Mouse (Mus musculus) C2C12 (cell line): Measurements from ENCODE around the gene Sult4a1. TPM values are rescaled to one million over a fixed set of nuclear protein-coding genes. Genes with fewer than 3 reads are reported as not detected.
"Not testable (repeated sequence)": the region's sequence is repeated elsewhere in the genome, so short reads cannot be mapped to it uniquely, and the experiment has no call there.

Experiments used
- H3K27me3 ChIP-seq: one replicate; pipeline ENCODE4 v1.6.1; 2011; ENCODE audit not compliant: control insufficient read depth, insufficient read depth, insufficient read length
- H3K36me3 ChIP-seq: one replicate; pipeline ENCODE4 v1.6.1; 2011; ENCODE audit not compliant: control insufficient read depth, insufficient read depth
- H3K4me3 ChIP-seq: one replicate; pipeline ENCODE4 v1.5.1; 2011; ENCODE audit warnings: mild to moderate bottlenecking, control low read depth; ENCODE audit not compliant: poor library complexity, insufficient read depth, severe bottlenecking
- H3K79me2 ChIP-seq: one replicate; pipeline ENCODE4 v1.6.1; 2011; ENCODE audit not compliant: control insufficient read depth, insufficient read depth
- H3K79me3 ChIP-seq: one replicate; pipeline ENCODE4 v1.6.1; 2011; ENCODE audit warnings: low read depth, control low read depth
- H3ac ChIP-seq: one replicate; pipeline ENCODE3; 2011; ENCODE audit warnings: low read depth; ENCODE audit not compliant: control insufficient read depth, insufficient read length
- CEBPB ChIP-seq: IDR thresholded peaks from one replicate; pipeline ENCODE4 v1.6.1; 2011; ENCODE audit warnings: low read depth, mild to moderate bottlenecking, control low read depth, moderate library complexity
- CTCF ChIP-seq: IDR thresholded peaks from one replicate; pipeline ENCODE4 v1.5.1; 2011; ENCODE audit not compliant: control insufficient read depth, insufficient read depth, insufficient read length
- FOSL1 ChIP-seq: IDR thresholded peaks from one replicate; pipeline ENCODE4 v1.8.0; 2011; ENCODE audit warnings: mild to moderate bottlenecking, low read length; ENCODE audit not compliant: poor library complexity, insufficient read depth, severe bottlenecking
- MAX ChIP-seq: IDR thresholded peaks from one replicate; pipeline ENCODE4 v1.6.1; 2011; ENCODE audit warnings: mild to moderate bottlenecking, control low read depth
- MYOD1 ChIP-seq: IDR thresholded peaks from one replicate; pipeline ENCODE4 v1.6.1; 2011; ENCODE audit warnings: low read depth; ENCODE audit not compliant: control insufficient read depth, insufficient read length
- MYOG ChIP-seq: IDR thresholded peaks from one replicate; pipeline ENCODE4 v1.6.1; 2011; ENCODE audit not compliant: control insufficient read depth, insufficient read length; ENCODE audit errors: extremely low read depth
- USF1 ChIP-seq: IDR thresholded peaks from one replicate; pipeline ENCODE4 v1.6.1; 2011; ENCODE audit warnings: low read depth, mild to moderate bottlenecking, control low read depth, moderate library complexity
- polyA plus RNA-seq: library from polyadenylated mRNA; unstranded; fragments of >200 nt; fragmentation: generic; extraction: Trizol; gene quantifications from one replicate; pipeline ENCODE4 v1.2.1, GENCODE M21; 2012; ENCODE audit warnings: missing spikeins

The Sult4a1 gene
- polyA plus RNA-seq, 1 experiment, result not detected

DNA sequence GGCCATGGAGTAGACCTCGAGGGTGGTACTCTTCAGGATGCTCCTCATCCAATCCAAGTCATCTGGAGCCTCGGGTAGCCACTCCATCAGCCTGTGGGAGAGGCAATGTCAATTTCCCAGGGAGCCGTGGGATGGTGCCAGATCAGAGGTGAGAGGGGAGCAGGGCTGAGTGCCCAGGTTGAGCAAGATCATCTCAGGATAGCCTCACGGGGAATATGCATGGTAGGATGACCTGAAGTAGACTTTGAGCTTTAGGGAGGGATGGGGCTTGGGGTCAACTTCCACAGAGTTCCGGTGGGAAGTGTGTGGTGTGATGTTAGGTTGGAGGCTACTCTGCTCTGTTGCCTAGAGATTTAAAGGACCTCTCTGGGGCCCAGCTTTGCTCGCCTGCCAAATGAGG lies 8.3 kb upstream of the Sult4a1 start:
- H3K79me2 ChIP-seq, result no peaks in the 10 kb centered on the region
- H3K4me3 ChIP-seq, result no peak overlapping the region
- peaks cover 5% of the 10 kb centered on the region for H3K27me3 ChIP-seq
- TF ChIP-seq MYOD1 (no peak), MYOG (no peak), MAX (no peak), USF1 (no peak), CTCF (no peak), FOSL1 (no peak), CEBPB (no peak)
- no peaks in the 10 kb centered on the region for H3K36me3 ChIP-seq
- no peaks in the 10 kb centered on the region for H3K79me3 ChIP-seq
- no peak overlapping the region for H3ac ChIP-seq

GRCm38 (mm10) chr15:84108899-84109298 lies 3.3 kb upstream of the Sult4a1 start:
- Histone ChIP-seq H3ac (no peak overlapping the region), H3K79me3 (no peaks in the 10 kb centered on the region), H3K36me3 (no peaks in the 10 kb centered on the region), H3K4me3 (no peak overlapping the region), H3K27me3 (peaks cover 13% of the 10 kb centered on the region), H3K79me2 (no peaks in the 10 kb centered on the region)
- TF ChIP-seq MAX (no peak), CTCF (no peak), FOSL1 (no peak), MYOD1 (no peak), CEBPB (no peak), USF1 (no peak), MYOG (no peak)

- H3K79me3 ChIP-seq, result no peaks in the 10 kb centered on the region
- H3K4me3 ChIP-seq, result no peak overlapping the region
- H3K79me2 ChIP-seq, result no peaks in the 10 kb centered on the region
- peaks cover 13% of the 10 kb centered on the region for H3K27me3 ChIP-seq
- H3K36me3 ChIP-seq, result no peaks in the 10 kb centered on the region
- no peak for TF ChIP-seq MYOG
- no peak overlapping the region for H3ac ChIP-seq
These were observed 458 bp upstream of the Sult4a1 start for GRCm38 (mm10) chr15:84105924-84106500.

- no peaks in the 10 kb centered on the region for H3K79me2 ChIP-seq
- no peak overlapping the region for H3K4me3 ChIP-seq
- no peaks in the 10 kb centered on the region for H3K36me3 ChIP-seq
- TF ChIP-seq MYOG (no peak), MAX (no peak), FOSL1 (no peak), MYOD1 (no peak), USF1 (no peak), CEBPB (no peak), CTCF (no peak)
- no peak overlapping the region for H3ac ChIP-seq
- peaks cover 23% of the 10 kb centered on the region for H3K27me3 ChIP-seq
- H3K79me3 ChIP-seq, result no peaks in the 10 kb centered on the region
These were observed 928 bp downstream of the Sult4a1 start for GRCm38 (mm10) chr15:84104626-84105025.

DNA sequence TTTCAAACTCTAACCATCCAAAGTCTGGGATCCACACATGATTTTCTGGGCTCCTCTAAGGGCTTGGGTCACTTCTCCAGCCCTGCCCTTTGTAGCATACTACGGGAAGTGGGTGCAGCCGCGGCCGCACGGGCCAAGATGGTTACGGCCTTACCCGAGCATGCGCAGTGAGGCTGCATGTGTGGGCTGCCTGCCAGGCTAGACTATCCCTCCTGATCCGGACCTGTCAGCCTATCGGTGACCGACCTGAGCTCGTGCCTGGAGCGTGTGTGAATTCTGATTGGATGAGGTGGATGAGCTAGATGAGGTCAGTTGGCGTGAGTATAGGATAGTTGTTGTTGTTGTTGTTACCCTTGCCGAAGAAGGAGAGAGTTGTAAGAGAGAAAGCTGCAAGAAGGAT lies 8.0 kb downstream of the Sult4a1 start:
- H3K27me3 ChIP-seq, result peaks cover 42% of the 10 kb centered on the region
- not testable (repeated sequence) for H3ac ChIP-seq, H3K79me2 ChIP-seq, H3K36me3 ChIP-seq, H3K79me3 ChIP-seq, H3K4me3 ChIP-seq

GRCm38 (mm10) chr15:84096051-84096450 lies 9.5 kb downstream of the Sult4a1 start:
- Histone ChIP-seq H3K4me3 (no peak overlapping the region), H3K79me3 (no peaks in the 10 kb centered on the region), H3K36me3 (no peaks in the 10 kb centered on the region), H3K27me3 (peaks cover 53% of the 10 kb centered on the region), H3K79me2 (no peaks in the 10 kb centered on the region), H3ac (no peak overlapping the region)
- TF ChIP-seq USF1 (no peak), CTCF (no peak), MYOD1 (no peak), CEBPB (no peak), MAX (no peak), MYOG (no peak), FOSL1 (no peak)
